Mouse (Mus musculus) CH12.LX (cell line): ENCODE data around the gene Eif2b1.

Experiments
- CTCF ChIP-seq, 2 experiments: IDR thresholded peaks in 1 of 2; conservative IDR thresholded peaks in 1 of 2; 2 replicates each; pipeline ENCODE4 v1.5.1; 2011 to 2012; ENCODE audit warnings: low read depth in 2 of 2, low read length in 2 of 2, improper control_type of control experiment in 1 of 2, inconsistent platforms in 1 of 2, mild to moderate bottlenecking in 1 of 2, moderate library complexity in 1 of 2
- NELFE ChIP-seq: IDR thresholded peaks from 2 replicates; pipeline ENCODE4 v1.6.1; 2011; ENCODE audit warnings: low read depth, low read length, improper control_type of control experiment
- SIN3A ChIP-seq: IDR thresholded peaks from 2 replicates; pipeline ENCODE4 v1.6.1; 2012; ENCODE audit warnings: low read length, improper control_type of control experiment, inconsistent platforms

DNA sequence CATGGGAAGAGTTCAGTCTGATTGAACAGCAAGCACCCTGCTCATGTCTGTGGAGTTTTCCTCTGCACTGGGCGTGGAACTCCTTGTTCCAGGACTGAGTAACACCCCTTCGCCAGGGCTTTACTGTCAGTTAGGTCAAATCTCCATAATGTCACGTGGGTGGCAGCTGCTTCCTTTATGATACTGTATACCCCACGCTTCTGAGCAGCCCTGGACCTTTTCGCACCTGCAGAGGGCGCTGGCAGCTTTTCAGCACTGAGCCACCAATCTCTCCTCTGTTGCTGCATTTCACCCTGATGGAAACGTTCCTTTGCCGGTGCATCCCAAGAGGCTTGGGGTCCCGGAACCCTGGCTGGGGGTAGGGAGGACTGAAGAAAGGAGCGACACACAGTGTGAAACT, 32.0 kb upstream of the Eif2b1 start:
- no peak for TF ChIP-seq NELFE
- no peak for TF ChIP-seq SIN3A
- TF ChIP-seq CTCF (conservative IDR thresholded peaks at IDR 0.05 in 1 of 2, IDR thresholded peaks at IDR 0.05 in 1 of 2; ENCODE audit: low read depth in 2 of 2, low read length in 2 of 2) = peak in 1 of 2 experiments; percentile 60; a peak in 2 of 4 replicates
